Mouse (Mus musculus): Measurements from ENCODE around the gene Nup85.

DNA sequence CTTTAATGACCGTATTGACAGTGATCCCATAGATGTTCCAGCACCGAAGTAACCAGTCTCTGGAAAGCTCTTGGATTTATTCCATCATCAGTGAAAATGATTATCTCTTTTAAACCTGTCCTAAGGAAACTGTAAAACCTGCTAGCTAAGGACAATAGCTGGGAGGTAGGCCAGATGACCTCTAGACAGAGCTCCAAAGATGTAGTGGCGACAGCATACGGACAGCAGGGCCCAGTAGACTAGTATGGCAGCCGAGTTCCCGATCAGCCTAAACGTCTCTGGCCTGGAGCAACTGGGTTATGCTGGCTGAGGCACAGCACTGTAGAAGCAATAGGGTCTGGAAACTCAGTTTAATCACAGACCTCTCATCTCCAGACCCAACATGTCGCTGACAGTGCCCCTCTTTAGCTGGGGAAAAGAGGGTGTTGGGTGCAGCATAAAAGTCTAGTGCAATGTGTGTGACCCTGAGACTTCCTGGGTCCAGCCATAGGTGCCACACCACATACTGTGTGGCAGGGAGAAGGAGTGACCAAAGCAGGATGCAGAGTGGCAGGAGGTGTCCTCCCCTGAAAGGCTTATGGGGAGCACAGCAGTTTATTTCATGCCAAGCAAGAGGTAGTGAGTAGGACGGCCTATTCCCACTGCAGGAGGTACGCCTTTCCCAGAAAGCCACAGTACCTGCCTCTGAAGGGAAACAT, 20.3 kb downstream of the Nup85 start:
- no peak for TF ChIP-seq CHD2 (IDR thresholded peaks at IDR 0.05; ENCODE audit: low read depth, low read length)
- TF ChIP-seq MAFK (IDR thresholded peaks at IDR 0.05; ENCODE audit: insufficient read depth, low read depth, low read length): no peak
- TF ChIP-seq ZNF384 (IDR thresholded peaks at IDR 0.05; ENCODE audit: low read depth, low read length): no peak
